Mouse (Mus musculus) hematopoietic stem cell, adult 5-6 weeks (primary cell): ENCODE results near the gene Cabp2. TPM values are rescaled to one million over a fixed set of nuclear protein-coding genes. Genes with fewer than 3 reads are reported as not detected.
"Not testable (repeated sequence)": the region's sequence is repeated elsewhere in the genome, so short reads cannot be mapped to it uniquely, and the experiment has no call there.

Experiments
- ATAC-seq, 2 experiments: fragments of 125-278 bp in 1 of 2; replicated peaks in 1 of 2; 2 replicates each; pipeline ENCODE4 v1.8.0; 2016 to 2017; ENCODE audit warnings: inconsistent platforms in 2 of 2, mild to moderate bottlenecking in 2 of 2, moderate number of reproducible peaks in 2 of 2, low read depth in 1 of 2, moderate TSS enrichment in 1 of 2; ENCODE audit not compliant: low FRiP score in 2 of 2, poor library complexity in 2 of 2, severe bottlenecking in 2 of 2, insufficient read depth in 1 of 2, low TSS enrichment in 1 of 2
- total RNA-seq: library from RNA; stranded (forward); fragments of 172-1452, 232-1000 nt; gene quantifications from 2 replicates; pipeline ENCODE4 v1.2.3, GENCODE M21; 2017

Gene Cabp2
- total RNA-seq, 1 experiment from 2014 or later, result not detected

- ATAC-seq, result no peak
These were observed 27.2 kb downstream of the Cabp2 start for GRCm38 (mm10) chr19:4108535-4108934.

DNA sequence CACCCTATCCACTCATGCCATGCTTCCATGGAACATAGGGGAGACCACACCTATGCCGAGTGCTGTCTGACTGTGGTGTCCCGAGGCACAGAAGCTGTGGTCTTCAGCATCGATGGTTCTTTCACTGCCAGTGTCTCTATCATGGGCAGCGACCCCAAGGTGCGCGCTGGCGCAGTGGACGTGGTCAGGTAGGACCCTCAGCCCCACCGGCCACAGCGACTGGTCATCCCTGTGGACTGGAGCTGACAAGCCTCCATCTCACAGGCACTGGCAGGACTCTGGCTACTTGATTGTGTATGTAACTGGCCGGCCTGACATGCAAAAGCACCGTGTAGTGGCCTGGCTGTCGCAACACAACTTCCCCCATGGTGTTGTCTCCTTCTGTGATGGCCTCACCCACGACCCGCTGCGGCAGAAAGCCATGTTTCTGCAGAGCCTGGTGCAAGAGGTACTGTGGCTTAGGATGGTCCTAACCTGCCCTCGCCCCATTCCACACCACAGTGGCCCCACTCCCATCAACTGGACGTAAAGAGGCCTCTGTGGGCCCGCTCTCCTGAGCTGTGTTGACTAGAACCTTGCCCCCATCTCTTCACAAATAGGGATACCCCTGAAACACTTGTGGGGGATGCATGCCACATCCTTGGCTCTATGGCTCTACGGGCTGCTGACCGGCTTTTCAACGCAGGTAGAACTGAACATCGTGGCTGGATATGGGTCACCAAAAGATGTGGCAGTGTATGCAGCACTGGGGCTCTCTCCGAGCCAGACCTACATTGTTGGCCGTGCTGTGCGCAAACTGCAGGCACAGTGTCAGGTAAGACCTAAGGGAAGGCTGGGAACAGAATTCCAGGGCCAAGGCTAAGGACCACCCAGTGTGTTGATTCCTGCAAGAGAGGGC is 30.9 kb downstream of the Cabp2 start:
- ATAC-seq, result no peak

GRCm38 (mm10) chr19:4113186-4113805 is 31.9 kb downstream of the Cabp2 start:
- peak; percentile 86 to 88 for ATAC-seq

DNA sequence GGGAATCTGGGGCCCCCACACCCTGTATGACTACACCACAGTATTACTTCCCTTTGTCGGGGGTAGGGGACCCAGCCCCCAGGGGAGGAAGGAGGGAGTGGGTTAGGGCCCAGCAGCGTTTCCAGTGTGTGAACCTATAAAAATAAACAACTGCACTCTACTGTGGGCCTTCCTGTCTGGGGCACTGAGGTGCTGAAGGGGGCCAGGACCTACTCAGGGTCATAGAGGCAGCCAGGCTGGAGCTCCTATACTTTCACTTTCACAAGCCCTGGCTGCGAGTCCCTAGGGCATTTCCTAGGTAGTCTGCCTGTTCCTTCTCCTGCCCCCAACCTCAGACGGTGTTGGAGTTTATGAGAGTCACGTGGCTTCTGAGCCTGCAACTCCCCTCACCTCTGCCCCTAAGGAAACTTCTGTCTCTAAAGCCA is 32.4 kb downstream of the Cabp2 start:
- peak; percentile 57 to 59 for ATAC-seq

DNA sequence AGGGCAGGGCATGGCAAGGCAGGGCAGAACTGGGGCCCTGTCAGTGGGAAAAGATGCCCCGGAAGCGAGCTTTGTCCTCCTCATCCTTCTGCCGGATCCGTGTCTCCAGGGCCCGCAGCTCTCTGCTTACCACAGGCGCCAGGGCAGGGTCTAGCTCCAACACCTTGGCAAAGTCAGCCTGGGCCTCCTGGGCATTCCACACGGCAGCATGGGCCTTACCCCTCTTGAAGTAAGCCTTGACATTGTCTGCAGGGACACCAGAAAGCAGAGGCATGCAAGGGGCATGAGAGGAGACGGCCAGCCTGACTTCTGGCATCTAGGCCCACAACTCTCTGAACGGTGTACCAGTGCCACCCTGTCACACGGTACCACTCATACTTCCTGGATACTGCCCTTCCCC is 33.2 kb downstream of the Cabp2 start:
- ATAC-seq, result no peak

- no peak for ATAC-seq
These were observed 33.8 kb downstream of the Cabp2 start for GRCm38 (mm10) chr19:4115144-4115543.

GRCm38 (mm10) chr19:4115816-4116215 is 34.4 kb downstream of the Cabp2 start:
- ATAC-seq, result no peak

- no peak for ATAC-seq
These were observed 35.6 kb downstream of the Cabp2 start for GRCm38 (mm10) chr19:4117006-4117405.

- ATAC-seq, result no peak
These were observed 37.0 kb downstream of the Cabp2 start for GRCm38 (mm10) chr19:4118350-4118749.

DNA sequence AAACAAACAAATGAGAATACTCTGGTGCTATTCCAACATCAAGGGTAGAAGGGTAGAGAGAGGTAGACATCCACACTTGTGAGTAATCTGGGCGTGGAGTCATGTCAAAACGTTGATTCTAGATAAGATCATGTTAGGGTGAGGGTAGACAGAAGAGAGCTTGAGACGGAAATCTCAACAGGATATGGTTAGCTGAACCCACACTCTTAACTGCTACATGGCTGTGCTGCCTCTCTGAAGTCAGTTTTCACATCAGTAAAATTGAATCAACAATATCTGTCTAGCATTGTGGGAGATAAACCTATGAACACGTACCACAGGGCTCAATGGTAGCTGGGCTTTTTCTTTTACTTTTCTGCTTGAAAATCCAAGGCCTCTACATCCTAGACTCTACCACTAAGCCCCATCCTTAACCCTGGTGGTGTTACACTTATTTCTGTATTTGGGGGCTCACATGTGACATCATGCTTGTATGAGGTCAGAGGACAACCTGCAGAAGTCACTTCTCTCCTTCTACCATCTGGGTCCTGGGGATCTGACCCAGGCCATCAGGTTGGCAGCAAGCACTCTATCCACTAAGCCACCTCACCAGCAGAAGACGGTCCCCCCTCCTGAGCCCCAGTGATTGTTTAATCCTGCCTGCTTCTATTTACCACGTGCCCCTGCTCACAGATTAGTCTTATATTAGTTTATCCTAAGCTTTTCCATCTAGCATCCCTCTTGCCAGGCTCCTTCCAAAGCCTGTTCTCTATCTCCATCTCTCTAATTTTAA is 38.5 kb downstream of the Cabp2 start:
- ATAC-seq, result no peak

- no peak for ATAC-seq
These were observed 39.1 kb downstream of the Cabp2 start for GRCm38 (mm10) chr19:4120496-4120895.

- ATAC-seq, result peak; percentile 70 to 81
These were observed 39.9 kb downstream of the Cabp2 start for GRCm38 (mm10) chr19:4121097-4121805.

DNA sequence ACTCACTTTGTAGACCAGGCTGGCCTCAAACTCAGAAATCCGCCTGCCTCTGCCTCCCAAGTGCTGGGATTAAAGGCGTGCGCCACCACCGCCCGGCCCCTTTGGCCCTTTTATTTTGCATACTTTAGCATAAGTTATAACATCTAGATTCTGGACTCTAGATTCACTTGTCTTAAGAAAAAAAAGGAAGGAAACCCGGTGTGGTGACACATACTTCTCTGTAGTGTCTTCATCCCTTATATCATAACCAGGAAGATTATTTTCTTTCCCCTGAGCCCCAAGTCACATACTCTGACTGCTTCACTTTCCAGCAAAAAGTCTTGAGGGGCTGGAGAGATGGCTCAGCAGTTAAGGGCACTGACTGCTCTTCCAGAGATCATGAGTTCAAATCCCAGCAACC is 40.5 kb downstream of the Cabp2 start:
- ATAC-seq, result not testable (repeated sequence)

DNA sequence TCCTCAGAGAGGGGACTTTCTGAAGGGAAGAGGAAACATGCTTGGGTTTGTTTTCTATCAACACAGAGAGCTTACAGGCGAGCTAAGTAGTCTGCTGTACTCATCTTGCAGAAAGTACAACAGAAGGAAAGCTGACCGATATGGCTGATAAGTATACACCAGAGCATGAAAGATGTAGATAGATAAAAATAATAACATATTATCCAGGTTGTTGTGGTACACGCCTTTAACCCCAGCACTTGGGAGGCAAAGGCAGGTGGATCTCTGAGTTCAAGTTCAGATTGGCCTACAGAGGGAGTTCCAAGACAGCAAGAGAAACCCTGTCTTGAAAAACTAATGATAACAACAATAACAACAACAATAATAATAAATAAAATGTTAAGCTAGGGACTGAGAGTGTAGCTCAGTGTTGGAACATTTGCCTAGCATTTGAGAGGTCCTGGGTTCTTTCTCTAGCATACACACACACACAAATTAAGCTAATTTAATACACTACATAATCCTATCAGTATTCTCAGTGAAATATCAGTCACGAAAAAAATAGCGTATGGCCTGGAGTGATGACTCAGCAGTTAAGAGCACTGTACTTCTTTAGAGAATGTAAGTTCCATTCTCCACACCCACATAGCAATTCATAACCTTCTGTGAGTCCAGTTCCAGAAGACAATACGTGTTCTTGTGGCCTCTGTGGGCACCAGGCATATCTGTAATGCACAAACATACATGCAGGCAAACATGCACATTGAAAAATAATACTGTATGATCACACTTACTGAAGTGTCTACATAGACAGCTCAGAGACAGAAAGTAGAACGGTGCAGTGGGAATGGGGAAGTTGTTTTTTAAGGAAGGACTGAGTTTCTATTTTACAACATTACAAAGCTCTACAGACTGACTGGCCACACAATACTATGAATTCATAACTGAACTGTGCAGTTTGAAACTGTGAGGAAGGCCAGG is 41.3 kb downstream of the Cabp2 start:
- no peak for ATAC-seq

DNA sequence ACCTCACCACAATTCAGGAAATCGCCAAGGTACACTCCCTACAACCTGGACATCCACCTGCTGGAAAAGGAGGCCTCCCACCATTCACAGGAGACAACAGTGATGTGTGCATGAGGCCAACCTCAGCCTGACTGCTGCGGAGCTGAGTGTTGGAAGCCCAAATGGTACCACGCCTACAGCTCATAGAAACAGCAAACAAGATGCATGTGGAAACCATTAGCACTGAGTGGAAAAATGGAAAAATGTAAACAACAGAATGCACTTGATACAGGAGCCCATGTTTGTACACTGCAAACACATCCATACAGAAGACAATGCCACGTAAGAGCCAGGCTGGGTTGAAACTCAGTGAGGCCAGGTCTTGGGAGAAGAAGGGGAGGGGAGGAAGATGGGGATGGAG is 43.1 kb downstream of the Cabp2 start:
- no peak for ATAC-seq

- ATAC-seq, result not testable (repeated sequence)
These were observed 43.9 kb downstream of the Cabp2 start for GRCm38 (mm10) chr19:4125268-4125667.
